Mouse (Mus musculus) 416B (cell line): ENCODE data around the gene Stpg4.

Source experiments
- DNase-seq: peaks from one replicate; pipeline ENCODE4 v3.0.0; 2011; ENCODE audit warnings: low read depth

Stpg4 gene

DNA sequence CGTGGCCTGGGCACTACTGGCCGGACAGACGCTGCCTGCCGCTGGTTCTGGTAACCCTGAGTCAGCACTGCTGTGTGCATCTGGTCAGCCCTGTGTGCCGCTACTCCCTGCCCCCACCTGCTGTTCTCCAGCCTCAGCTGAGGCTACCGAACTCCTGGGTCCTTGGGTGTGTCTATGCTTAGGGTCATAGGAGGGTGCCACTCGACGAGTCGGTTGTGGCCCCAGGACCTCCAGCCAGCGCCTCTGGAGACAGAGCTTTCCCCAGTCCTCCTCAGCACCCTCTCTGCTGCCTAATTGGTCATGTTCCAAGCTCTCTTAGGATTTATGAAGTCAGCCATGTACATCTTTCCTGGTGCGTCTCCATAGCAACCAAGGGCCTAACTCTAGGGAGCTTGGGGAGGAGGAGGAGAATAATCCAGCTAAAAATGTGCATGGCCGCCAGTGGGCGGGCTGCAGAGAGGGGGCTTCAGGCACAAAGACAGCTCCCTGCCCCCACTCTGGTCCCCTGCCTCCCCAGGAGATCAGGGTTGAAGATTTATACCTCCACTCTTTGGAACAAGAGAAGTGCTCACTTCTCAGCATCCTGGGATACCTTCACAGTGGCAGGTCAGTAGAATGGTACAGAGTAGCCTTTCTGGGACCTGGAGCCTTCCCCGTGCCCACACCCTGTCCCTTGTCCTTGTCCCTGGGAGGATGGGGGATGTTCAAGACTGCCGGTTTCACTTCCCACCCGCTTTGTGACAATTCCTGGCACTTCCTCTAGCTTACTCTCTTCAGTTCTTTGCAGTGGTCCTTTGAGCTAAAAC is 49.0 kb downstream of the Stpg4 start:
- no peak for DNase-seq

DNA sequence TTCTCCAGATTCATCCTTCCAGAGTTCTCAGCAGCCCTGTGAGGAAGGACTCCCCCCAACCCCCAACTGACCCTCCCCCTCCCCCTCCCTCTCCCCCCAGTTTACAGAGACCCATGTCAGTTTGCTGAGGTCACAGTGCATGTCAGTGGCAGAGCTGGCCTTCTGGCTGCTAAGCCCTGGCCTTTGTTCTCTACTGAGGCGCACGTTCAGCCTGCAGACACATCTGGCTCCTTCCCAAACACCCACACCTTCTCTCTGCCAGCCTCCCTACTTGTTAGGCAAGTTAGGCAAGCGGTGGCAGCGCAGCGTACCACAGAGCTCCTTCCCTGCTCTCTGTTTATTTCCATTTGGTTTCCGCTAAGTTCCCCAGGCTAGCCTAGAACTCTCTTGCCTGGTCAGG is 50.0 kb downstream of the Stpg4 start:
- DNase-seq: no peak

DNA sequence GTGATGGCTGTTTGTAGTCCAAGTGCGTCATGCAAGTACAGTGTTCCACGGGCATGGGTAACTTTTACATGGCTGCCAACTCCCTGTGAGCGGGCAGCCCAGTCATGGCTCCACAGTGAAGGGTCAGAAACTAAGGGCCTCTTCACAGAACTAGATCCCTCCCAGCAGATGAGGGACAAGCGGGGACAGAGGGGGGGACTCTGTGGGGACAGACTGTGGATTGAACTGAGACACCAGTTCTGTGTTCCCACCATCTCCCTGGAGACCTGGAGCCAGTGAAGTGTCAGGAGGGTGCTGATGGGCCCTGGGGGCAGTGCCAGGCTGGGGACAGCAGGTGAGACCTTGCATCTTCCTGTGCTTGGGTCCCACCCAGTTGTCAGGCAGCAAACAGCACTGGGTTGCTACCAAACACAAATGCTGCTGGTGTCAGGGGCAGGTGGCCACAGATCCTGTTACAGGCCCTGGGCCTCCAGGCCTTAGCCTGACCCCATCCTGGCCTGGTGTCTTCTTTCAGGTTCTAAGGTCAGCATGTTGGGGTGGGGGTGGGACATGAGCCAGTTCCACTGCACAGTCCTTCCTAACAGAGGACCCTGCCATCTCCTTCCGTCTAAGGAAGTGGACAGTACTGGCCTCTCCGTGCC is 50.6 kb downstream of the Stpg4 start:
- no peak for DNase-seq

DNA sequence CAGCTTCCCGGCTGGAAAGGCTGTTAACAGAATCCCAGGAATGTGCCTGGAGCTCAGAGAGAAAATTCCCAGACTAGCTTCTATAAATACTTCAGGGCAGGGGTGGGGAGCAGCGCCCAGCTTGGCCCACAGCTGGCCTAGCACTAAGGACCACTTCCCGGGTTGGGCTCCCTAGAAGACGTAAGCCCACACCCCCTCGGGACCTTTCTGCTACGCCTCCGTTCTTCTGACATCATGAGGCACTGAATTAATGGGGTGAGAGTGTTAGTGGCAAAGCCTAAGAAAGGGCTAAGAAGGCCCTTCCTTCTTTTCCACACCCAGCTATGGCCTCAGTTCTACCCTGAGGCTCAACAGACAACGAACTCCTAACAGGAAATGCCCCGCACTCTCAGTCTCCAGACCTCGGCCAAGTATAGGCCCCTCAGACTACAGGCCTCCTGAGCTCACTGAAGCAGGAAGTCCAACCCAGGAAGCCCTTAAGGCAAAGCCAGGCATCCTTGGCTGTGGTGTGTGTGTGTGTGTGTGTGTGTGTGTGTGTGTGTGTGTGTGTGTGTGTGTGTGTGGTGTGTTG is 51.5 kb downstream of the Stpg4 start:
- peak; percentile 26 for DNase-seq

DNA sequence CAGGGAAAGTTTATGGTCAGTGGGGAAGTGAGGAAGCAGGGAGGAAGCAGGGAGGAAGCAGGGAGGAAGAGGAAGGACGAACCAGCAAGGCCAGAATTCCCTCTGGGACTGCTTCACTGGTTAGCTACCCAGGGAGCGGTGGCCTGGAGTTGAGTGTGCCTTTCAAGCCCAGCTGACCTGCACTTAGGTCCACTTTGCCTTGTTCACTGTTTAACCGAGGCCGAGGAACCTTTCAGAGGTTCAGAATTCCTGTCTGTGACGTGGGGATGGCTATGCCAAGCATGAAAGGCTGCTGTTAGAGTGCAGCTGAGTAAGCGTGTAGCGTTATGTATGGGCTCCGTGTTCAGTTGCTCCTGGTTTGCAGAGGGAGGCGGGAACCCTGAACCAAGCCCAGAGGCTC is 54.2 kb downstream of the Stpg4 start:
- no peak for DNase-seq

DNA sequence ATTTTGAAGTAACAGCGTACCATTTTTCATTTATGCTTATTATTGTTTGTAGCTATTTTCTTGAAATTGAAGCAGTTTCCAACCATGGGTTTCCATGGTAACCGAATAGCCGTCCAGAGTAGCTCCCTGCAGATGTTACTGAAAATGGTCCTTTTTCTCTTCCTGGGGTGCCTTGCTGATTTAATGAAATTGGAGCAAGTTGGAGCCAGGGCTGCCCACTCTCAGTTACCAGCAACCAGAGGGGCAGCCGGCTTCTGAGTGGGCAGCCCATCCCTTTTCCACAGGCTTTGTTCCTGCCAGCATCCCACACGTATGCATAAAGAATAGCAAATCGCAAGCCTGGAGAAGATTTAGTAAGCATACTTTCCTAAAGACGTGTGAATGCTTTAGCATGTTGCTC is 55.4 kb downstream of the Stpg4 start:
- no peak for DNase-seq

DNA sequence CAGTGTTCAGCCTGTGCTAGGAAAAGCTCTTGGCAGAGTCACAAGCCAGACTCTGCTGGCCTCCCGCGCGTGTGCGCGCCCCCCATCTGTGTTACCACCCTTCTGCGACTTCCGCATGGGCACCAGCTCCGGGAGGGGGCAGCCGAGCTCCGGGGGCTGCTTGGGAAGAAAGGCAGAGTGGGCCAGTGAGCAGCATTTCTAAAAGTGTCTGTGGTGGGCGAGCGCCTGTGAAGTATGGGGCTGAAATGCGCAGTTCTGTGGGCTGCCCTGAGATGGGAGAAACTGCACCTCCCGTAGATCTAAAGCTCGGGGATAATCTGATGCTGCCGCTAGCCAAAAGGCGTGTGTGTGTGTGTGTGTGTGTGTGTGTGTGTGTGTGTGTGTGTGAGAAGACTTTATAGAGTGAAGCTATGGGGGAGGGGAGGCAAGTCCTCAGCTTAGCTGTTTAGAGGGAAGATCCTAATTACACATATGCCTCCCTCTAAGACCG is 58.2 kb downstream of the Stpg4 start:
- no peak for DNase-seq

DNA sequence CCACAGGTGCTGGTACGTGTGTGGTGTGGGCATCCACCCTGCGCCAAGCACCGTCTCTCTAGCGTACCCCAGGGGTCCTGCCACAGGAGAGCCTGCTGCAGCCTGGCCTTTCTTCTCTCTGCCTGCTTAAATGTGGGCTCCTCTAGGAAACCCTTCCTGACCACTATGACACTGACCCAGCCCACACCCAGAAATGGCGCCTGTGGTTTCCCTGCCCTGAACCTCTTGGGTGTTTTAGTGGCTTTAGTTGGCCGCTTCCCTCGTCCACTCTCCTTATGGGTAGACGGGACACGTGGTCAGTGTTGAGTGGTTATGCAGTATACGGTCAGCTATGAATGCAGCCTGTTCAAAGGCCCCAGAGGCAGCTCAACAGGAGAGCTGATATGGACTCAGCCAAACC is 59.1 kb downstream of the Stpg4 start:
- peak; percentile 48 for DNase-seq

DNA sequence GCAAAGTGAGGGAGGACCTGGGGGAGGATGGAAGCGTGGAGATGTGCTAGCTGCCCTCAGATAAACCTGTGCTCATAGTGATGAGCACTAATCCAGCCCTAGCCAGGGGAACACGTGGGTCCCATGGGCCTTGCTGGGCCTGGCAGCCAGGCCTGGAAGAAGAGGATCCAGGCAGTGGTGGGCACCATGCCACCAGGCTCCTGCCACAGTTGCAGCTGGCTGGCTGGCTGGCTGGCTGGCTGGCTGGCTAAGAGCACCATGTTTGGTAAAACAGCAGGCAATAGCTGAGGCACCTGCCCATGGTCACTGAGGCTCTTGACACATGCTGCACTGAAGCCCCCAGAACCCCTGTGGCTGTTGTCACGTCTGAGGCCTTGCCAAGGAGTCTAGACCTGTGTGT is 59.9 kb downstream of the Stpg4 start:
- no peak for DNase-seq

DNA sequence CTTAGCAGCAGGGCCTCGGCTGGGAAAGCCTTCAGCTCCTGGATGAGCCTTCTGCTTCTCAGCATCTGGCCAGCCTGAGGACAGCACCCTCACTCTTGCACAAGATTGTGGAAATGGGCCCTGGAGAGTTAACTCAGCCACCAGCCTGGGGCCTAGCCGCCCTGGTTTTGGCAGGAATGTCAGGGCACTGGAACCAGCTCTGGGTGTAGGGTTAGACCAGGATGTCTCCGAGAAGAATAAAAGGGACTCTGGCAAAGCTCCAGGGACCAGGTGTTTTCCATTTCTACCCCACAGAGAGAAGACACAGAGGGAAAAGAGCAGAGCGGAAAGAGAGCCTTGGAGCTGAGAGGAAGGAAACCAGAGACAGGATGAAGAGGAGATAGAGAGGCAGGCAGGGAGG is 60.3 kb downstream of the Stpg4 start:
- DNase-seq: no peak

DNA sequence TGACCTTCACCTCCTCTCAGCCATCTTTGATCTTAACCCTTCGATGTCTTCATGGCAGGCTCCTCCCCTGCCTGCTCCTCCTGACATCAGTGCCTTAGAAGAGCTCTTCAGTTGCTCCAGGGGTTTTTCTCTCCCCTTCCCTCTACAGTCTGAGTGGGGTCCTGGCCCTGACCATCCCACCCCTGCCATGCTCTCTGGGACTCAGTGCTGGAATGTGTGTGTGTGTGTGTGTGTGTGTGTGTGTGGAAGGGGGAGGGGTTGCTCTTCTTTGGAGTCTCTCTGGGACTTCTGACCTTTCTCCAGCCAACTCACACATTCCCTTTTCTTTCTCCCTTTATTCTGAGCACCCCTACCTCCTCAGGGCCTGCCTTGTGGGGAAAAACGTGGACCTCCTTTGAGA is 61.0 kb downstream of the Stpg4 start:
- DNase-seq: no peak

DNA sequence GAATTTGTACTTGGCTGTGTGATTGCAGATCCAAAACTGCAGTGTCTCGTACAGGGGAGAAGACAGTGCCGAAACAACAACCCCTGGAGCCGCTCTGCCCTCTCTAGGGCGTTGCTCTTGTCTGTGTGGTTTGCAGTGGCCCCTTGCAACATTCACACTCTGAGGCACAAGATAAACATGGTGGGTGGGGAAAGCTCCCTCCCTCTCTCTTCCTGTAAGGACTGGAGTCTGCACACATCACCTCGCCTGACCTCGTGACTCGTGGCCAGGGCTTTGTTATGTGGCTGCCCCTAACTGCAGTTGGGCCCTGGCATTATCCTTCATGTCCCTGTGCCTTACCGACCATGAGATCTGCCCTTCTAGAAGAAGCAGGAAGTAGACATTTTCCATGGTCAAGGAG is 62.3 kb downstream of the Stpg4 start:
- DNase-seq: peak; percentile 59

DNA sequence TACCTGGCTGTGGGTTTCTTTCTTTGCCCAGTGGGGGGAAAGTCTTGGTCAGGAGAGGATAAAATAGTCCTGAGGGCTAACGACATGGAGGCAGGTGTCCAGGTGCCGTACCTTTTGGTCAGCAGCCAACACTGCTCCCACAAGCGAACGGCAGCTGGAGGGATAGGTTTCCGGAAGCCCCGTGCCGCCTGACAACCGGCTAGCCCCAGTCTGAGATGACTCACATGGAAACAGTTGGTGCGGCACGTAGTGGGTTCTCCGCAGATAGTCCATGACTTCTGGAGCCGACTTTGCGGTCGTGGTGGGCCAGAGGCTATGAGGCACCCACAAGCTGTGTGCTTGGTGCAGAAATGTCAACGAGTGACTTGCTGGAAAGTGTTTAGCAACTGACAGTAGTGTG is 63.4 kb downstream of the Stpg4 start:
- no peak for DNase-seq

DNA sequence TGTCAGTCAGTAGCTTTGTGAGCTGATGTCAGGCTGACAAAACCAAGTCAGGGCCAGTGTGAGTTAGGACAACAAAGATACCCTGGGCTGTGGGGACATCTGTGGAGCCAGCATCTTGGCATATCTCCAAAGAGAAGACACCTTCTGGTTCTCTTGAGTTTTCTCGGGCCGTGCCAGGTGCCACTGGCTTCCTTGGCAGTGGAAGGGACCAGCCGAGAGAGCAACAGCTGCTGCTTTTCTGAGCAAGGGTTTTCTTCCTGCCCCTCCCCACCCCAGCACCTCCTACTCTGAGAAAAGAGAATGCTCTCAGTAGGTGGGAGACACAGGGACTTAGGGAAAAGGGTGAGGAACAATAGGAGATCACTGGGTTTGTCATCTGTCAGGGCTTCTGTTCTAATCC is 66.4 kb downstream of the Stpg4 start:
- DNase-seq: no peak

DNA sequence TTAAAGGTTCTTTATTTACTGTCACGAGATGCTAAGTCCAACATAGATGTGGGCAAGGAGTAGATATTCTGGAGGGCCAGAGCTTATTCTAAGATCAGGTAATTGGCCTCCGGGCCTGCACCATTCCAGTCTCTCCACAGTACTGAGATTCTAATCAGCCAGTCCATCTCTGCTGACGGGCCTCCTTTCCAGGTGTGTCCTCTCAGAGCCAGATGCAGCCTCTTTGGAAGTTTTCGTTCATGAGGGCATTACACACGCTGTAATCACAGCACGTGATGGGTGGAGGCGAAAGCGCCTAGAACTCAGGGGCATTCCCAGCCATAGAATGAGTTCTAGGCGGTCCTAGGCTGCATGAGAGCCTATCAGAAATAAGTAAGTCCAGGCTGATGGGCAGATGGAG is 70.0 kb downstream of the Stpg4 start:
- DNase-seq: no peak

DNA sequence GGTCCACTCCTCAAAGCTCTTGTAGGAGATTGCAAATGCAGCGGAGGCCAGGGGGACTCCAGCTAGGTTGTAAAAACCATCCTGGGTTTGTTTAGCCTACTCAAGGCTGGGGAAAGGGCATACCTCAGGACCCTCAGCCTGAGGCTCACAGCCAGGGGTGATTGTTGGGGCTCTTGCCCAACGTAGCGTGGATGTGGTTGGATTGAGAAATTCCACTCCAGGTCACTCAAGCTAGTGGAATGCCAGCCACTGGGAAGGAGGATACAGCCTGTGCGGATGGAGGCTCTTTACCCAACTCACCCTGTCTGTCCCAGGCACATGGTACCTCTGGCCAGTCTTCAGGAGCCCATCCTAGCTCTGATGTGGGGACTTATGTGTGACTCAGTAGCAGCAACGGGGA is 71.3 kb downstream of the Stpg4 start:
- DNase-seq: no peak

DNA sequence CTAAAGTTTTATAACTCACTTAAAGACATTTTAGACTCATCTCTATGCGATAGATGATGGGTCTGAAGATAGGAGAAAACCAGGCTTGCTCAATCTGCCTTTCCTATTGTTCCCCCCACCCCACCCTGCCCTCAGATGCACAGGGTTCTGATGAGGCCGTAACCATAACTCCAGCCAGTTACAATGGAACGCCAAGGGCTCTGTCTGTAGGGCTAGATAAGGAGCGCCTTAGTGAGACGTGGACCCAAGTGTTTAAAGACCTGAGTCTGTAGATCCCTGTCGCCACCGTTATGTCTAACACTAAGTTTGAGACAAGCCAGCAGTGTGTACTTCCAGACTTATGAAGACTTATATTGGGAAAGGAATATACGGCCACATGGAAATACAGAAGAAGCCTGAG is 72.1 kb downstream of the Stpg4 start:
- no peak for DNase-seq

DNA sequence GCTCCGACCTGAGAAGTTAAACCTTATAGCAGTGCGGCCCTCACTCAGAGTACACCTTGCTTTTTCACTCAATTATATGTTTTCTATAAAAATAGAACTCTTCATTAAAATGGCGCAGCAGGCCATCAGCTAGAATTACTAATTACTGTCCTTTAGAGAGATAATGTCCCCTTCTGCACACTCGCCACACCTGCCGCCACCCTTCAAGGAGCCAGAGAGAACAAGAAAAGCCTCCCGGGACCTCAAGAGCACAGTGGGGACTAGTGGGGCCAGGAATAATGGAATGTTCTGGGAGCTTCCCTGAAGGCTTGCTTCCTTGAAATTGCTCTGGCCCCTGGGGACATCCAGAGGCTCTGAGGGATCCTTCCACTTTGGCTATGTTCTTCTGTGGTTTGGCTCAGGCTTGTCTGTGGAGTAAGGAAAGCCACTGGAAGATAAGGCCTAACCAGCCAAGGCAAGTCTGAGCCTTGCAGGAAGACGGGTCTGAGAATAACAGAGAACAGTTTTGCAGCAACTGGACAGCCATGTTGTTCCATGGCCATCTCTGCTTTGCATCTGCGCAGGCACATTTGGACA is 73.7 kb downstream of the Stpg4 start:
- no peak for DNase-seq

DNA sequence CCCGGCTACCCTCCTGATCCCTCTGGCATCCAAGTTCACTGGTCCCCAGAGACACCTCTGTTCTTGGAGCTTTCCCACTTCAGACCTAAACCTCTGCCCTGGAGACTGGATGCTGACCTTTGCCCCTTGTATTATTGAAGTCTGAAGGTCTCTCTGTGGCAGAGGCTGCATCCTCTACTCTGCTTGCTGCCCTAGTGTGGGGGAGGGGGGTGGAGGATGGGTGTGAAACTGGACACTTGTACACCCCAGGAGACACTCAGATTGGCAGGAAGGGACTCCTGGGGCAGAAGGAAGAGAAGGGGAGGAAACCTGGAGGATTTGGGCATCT is 74.7 kb downstream of the Stpg4 start:
- no peak for DNase-seq

DNA sequence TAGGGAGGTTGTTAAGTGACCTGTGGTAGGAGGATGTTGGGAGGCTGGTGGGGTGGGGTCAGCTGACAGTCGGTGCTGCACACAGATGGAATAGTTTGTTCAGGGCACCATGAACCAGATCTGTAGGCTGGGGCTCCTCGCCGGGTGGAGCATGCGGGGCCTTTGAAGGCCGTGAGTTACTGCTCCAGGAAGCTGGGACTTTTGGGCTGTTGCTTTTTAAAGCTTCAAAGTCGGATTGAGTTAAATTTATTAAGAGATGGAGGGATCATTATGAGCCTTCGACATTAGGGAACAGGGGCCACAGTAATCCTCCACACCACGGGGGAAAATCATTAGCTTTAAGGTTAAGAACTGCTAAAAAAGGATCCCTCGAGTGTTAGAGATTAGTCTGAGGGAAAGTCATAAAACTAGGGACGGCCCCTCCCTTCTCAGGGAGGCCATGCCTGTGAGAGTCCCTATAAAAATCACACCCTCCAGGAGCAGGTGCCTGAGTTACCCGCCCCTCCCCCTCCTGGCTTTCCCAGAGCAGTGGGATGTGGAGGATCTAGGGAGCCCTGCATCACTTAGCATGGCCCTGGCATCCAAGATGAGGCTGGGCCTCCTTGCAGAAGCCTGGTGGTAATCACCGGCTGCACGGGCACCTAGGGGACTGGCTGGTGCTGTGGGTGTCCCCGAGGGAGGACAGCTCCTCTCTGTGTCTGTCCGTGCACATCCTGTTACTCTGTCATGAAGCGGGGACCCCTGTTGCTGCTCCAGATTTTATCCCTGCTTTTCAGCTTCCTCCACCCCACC is 75.2 kb downstream of the Stpg4 start:
- no peak for DNase-seq

DNA sequence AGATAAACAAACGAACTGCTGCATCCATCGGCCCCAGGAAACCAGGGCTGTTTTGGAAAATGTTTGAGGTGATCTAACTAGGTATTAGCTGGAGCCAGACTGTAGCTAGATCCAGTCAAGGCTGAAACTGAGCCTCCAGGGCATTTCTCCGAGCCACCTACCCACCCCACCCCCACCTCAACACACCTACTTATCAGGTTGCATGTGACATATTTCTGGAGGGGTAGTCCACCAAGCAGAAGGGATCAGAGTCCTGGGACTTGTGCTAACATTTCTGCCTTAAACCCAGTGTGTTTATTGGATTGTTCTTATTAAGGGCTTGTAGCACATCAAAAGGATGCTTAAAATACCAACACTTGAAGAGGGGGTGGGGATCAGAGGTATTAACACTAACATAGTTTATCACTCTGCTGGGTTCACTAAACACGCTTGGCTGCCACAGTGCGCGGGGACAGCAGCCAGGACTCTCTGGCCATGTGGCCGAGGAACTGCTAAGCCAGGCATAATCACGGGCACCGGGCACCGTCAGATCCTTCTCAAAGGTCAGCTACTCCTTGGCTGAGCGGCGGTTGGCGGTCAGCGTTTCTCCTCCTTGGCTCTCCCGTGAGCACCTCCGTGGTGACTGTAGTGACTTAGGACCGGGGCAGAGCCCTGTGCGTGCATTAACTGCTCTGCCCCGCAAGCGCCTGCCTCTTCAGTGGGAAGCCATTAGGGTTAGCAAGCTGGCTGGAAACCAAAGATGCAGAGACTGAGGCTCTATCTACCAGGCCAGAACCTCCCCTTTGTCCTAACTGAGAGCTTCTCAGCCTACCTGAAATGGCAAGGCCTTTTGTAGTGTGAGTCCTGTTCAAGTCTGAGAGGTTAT is 76.1 kb downstream of the Stpg4 start:
- no peak for DNase-seq
